8 mouse cellular contexts compared by ENCODE assay signal in the genomic region with DNA sequence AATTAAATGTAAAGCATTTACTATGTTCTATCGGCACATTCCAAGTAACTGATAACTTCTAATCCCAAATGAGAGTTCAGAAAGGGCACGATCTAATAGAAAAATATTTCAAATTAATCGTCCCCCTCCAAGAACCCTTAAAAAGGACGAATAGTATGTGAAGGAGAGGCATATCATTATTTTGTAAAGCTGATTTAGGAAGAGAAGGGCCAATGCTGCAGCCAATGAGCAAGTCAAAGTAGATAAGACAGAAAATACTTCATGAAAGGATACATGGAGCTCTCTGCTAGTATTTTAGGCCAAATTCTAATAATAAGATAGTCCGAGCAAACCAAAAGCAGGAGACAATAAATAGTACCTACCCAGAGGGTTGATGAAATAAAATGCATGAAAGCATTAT. TPM values are rescaled to one million over a fixed set of nuclear protein-coding genes. Genes with fewer than 3 reads are reported as not detected.
A peak's percentile ranks its signal among the peaks of the same experiment; 100 is the strongest.
DNase-seq lines count a peak whose midpoint lies in the region; ATAC-seq and TF ChIP-seq lines count a peak whose summit lies in the region.

No protein-coding gene starts in this region.

- peaks cover 17% of the 10 kb centered on the region; the same call in 1 of the 2 replicates for H3K4me1 ChIP-seq in kidney, adult 2 months (ENCODE audit: control insufficient read depth, insufficient read depth, low read length)
- H3K4me1 ChIP-seq in brown adipose tissue, adult 24 weeks (ENCODE audit: control insufficient read depth, insufficient read depth, insufficient read length, low read length), result peaks cover 7% of the 10 kb centered on the region
- H3K4me1 ChIP-seq in hindbrain, embryonic 15.5 days (replicated peaks), result peaks cover 37% of the 10 kb centered on the region
- H3K4me1 ChIP-seq in midbrain, embryonic 14.5 days (ENCODE audit: control insufficient read depth, insufficient read depth, low read length), result peaks cover 12% of the 10 kb centered on the region; the same call in 1 of the 2 replicates

- peak overlapping the region; percentile 98; the same call in 1 of the 2 replicates for H3K27ac ChIP-seq in kidney, adult 2 months (ENCODE audit: insufficient read depth, low read depth, low read length)
- H3K27ac ChIP-seq in brown adipose tissue, adult 24 weeks (replicated peaks; ENCODE audit: low read depth, low read length), result peak overlapping the region; percentile 94
- peak overlapping the region; percentile 99; the same call in 1 of the 2 replicates for H3K27ac ChIP-seq in hindbrain, embryonic 15.5 days (replicated peaks)
- H3K27ac ChIP-seq in midbrain, embryonic 14.5 days (replicated peaks; ENCODE audit: low read depth, low read length), result no peak overlapping the region

- no peak for ATAC-seq in hindbrain, embryonic 15.5 days (ENCODE audit: low FRiP score, low read depth)
- ATAC-seq in midbrain, embryonic 14.5 days (ENCODE audit: low FRiP score, low TSS enrichment), result no peak

- H3K9ac ChIP-seq in hindbrain, embryonic 15.5 days, result peak overlapping the region; percentile 89
- H3K9ac ChIP-seq in midbrain, embryonic 14.5 days (replicated peaks; ENCODE audit: low read length), result peak overlapping the region; percentile 86; the same call in 1 of the 2 replicates

- DNase-seq in kidney, adult 2 months, result no peak
- DNase-seq in kidney, postnatal 10 days, result no peak
- DNase-seq in midbrain, embryonic 14.5 days, result no peak
- no peak for DNase-seq in B cell, adult 2 months
- no peak for DNase-seq in Muller cell, postnatal 12 days (ENCODE audit: inconsistent ontology term)
- no peak for DNase-seq in spleen, postnatal 10 days (ENCODE audit: low spot score in 2 of 2)

- H3K4me2 ChIP-seq in hindbrain, embryonic 15.5 days, result peak overlapping the region; percentile 85
- H3K4me2 ChIP-seq in midbrain, embryonic 14.5 days (ENCODE audit: low read length), result peak overlapping the region; percentile 79

- no peaks in the 10 kb centered on the region for H3K27me3 ChIP-seq in kidney, adult 2 months (replicated peaks; ENCODE audit: control insufficient read depth, insufficient read depth, low read length)
- no peaks in the 10 kb centered on the region for H3K27me3 ChIP-seq in hindbrain, embryonic 15.5 days
- no peaks in the 10 kb centered on the region for H3K27me3 ChIP-seq in midbrain, embryonic 14.5 days (ENCODE audit: control insufficient read depth, insufficient read depth, low read length)

- TF ChIP-seq POLR2A in kidney, adult 2 months (IDR thresholded peaks at IDR 0.05; ENCODE audit: low read depth, low read length), result no peak

- H3K36me3 ChIP-seq in kidney, adult 2 months (ENCODE audit: control insufficient read depth, insufficient read depth, low read length), result no peaks in the 10 kb centered on the region
- H3K36me3 ChIP-seq in hindbrain, embryonic 15.5 days, result no peaks in the 10 kb centered on the region
- no peaks in the 10 kb centered on the region for H3K36me3 ChIP-seq in midbrain, embryonic 14.5 days (ENCODE audit: control insufficient read depth, insufficient read depth, low read length)

- WGBS in kidney, adult 2 months, result 40% methylated on average over 5 of the region's 5 CpGs
- WGBS in hindbrain, embryonic 15.5 days, result 68% methylated on average over 5 of the region's 5 CpGs
- 67% methylated on average over 5 of the region's 5 CpGs for WGBS in midbrain, embryonic 14.5 days

- H3K4me3 ChIP-seq in kidney, adult 2 months (ENCODE audit: insufficient read depth, low read depth, low read length), result peak overlapping the region; percentile 96; the same call in 1 of the 2 replicates
- peak overlapping the region; percentile 93 for H3K4me3 ChIP-seq in brown adipose tissue, adult 24 weeks (ENCODE audit: insufficient read depth, low read depth, low read length)
- peak overlapping the region; percentile 96 for H3K4me3 ChIP-seq in hindbrain, embryonic 15.5 days
- H3K4me3 ChIP-seq in midbrain, embryonic 14.5 days (replicated peaks; ENCODE audit: low read depth, low read length), result peak overlapping the region; percentile 76

- TF ChIP-seq CTCF in kidney, adult 2 months (conservative IDR thresholded peaks at IDR 0.05; ENCODE audit: insufficient read depth, insufficient read length, low read depth, low read length), result no peak

- no peaks in the 10 kb centered on the region for H3K9me3 ChIP-seq in hindbrain, embryonic 15.5 days
- no peaks in the 10 kb centered on the region for H3K9me3 ChIP-seq in midbrain, embryonic 14.5 days (ENCODE audit: control insufficient read depth, low read length)

RNA-seq across cellular contexts. Expression of gene Abcd3, which starts 1.3 kb away (rescaled TPM):
- 25.5 and 48.2 TPM in 2 replicates for polyA plus RNA-seq in kidney, adult 2 months (2012; rRNA removed)
- 166 and 209 TPM in 2 replicates for polyA plus RNA-seq in brown adipose tissue, adult 24 weeks (2012; ENCODE audit: insufficient read depth, insufficient read length, missing spikeins)
- 71.3 and 75.7 TPM in 2 replicates for polyA plus RNA-seq in hindbrain, embryonic 15.5 days (2015; fragmentation: Nextera tagmentation; extraction: Ambion mirVana)
- polyA plus RNA-seq in midbrain, embryonic 14.5 days (2014; fragmentation: Nextera tagmentation; extraction: Ambion mirVana), result 59.1 and 75.1 TPM in 2 replicates
